Mouse (Mus musculus): ENCODE results near the gene Rab2b.
A peak's percentile ranks its signal among the peaks of the same experiment; 100 is the strongest.

DNA sequence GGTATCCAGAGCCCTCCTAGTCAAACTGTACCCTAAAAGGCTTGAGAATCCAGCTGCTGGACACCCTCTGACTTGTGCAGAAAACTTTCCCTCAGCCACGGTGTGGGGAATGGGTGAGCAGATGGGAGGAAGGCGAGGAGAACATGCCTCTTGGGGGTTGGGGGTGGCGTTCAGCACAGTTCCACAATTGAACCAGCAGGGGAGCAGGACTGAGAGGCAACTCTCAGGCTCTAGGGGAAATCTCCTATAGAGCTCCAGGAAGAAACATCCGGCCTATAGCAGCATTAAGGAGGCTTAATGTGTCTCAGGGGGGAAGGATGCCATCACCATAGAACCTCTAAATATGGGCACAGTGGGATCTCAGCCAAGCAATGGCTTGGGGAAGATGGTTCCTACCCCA is 46.5 kb upstream of the Rab2b start:
- TF ChIP-seq CTCF (IDR thresholded peaks at IDR 0.05; ENCODE audit: low read depth) = peak; percentile 25
- TF ChIP-seq EP300 (IDR thresholded peaks at IDR 0.05; ENCODE audit: low read depth) = no peak
